Comparison of ENCODE assay signal across 9 mouse cellular contexts in the genomic region with DNA sequence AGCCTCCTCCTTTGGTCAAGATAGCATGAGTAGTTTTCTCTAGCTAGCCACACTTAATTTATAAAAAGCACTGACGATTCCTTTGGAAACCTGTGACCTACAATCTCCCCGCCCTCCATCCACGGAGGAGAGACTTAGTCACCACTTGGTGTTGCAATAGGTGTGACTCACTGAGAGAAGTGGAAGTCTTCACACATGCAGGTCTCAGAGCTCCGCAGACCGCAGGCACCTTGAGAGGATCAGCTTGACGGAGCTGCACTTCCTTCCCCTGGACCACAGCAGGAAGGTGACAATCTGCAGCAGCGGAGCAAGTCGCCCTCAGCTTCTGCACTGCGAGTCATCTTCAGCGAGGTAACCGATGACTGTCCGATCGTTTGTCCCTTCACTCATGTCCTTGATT. TPM values are rescaled to one million over a fixed set of nuclear protein-coding genes. Genes with fewer than 3 reads are reported as not detected.
DNase-seq lines count a peak whose midpoint lies in the region; ATAC-seq lines count a peak whose summit lies in the region.
"Had no signal": no experiment of that assay in that cellular context is flagged by ENCODE, and none has a peak within 500 bp of the region (broad histone marks: within the 10 kb centered on the region; RNA-seq: fewer than 3 reads in every experiment).

A gene (plus strand): TSS at position 165 of the 400 bp plus-strand sequence.

- H3K4me2 ChIP-seq in forebrain, embryonic 13.5 days: no peak within 1 kb of the TSS
- H3K4me2 ChIP-seq in hindbrain, embryonic 12.5 days (replicated peaks): no peak within 1 kb of the TSS

- no peaks in the 10 kb centered on the region for H3K36me3 ChIP-seq in forebrain, embryonic 13.5 days (ENCODE audit: poor library complexity, severe bottlenecking)
- no peaks in the 10 kb centered on the region for H3K36me3 ChIP-seq in hindbrain, embryonic 12.5 days

- WGBS in forebrain, embryonic 13.5 days: 89% methylated on average over 13 of the region's 13 CpGs
- 80% methylated on average over 13 of the region's 13 CpGs for WGBS in hindbrain, embryonic 12.5 days

- H3K4me1 ChIP-seq in forebrain, embryonic 13.5 days: no peaks in the 10 kb centered on the region
- no peaks in the 10 kb centered on the region for H3K4me1 ChIP-seq in hindbrain, embryonic 12.5 days

- H3K9ac ChIP-seq in forebrain, embryonic 13.5 days: no peak within 1 kb of the TSS
- H3K9ac ChIP-seq in hindbrain, embryonic 12.5 days: no peak within 1 kb of the TSS

- no peaks in the 10 kb centered on the region for H3K27me3 ChIP-seq in forebrain, embryonic 13.5 days
- H3K27me3 ChIP-seq in hindbrain, embryonic 12.5 days: no peaks in the 10 kb centered on the region

- H3K4me3 ChIP-seq in forebrain, embryonic 13.5 days: no peak within 1 kb of the TSS
- H3K4me3 ChIP-seq in hindbrain, embryonic 12.5 days: no peak within 1 kb of the TSS

- no peak within 1 kb of the TSS for H3K27ac ChIP-seq in forebrain, embryonic 13.5 days
- H3K27ac ChIP-seq in hindbrain, embryonic 12.5 days: no peak within 1 kb of the TSS

- peak; percentile 96 for ATAC-seq in megakaryocyte progenitor cell, adult 5-6 weeks (replicated peaks; ENCODE audit: poor library complexity)
- ATAC-seq in forebrain, embryonic 13.5 days: no peak
- ATAC-seq in hindbrain, embryonic 12.5 days (ENCODE audit: low FRiP score): no peak

- peak; percentile 99 for DNase-seq in 416B (ENCODE audit: low read depth)
- DNase-seq in CD4-positive, CD25-positive, alpha-beta regulatory T cell, adult 2 months (ENCODE audit: low read depth, low spot score): peak; percentile 46
- DNase-seq in induced T-regulatory cell, adult 2 months (ENCODE audit: low read depth): peak; percentile 69
- DNase-seq in cerebellum, adult 11-12 months: no peak
- no peak for DNase-seq in cerebellum, postnatal 10 days

- H3K9me3 ChIP-seq in forebrain, embryonic 13.5 days (replicated peaks): no peaks in the 10 kb centered on the region
- H3K9me3 ChIP-seq in hindbrain, embryonic 12.5 days (replicated peaks): no peaks in the 10 kb centered on the region

RNA-seq across cellular contexts. Expression of the gene that starts here (rescaled TPM):
- total RNA-seq in megakaryocyte progenitor cell, adult 5-6 weeks (2015): 0.69 and 1.3 TPM in 2 replicates
- total RNA-seq in megakaryocyte progenitor cell, adult 5-6 weeks (2017): 0.58 and 1.2 TPM in 2 replicates
- not detected in 2 replicates for polyA plus RNA-seq in forebrain, embryonic 13.5 days (2015; fragmentation: Nextera tagmentation; extraction: Ambion mirVana)
- not detected in 2 replicates for polyA plus RNA-seq in hindbrain, embryonic 12.5 days (2016; fragmentation: Nextera tagmentation; extraction: Ambion mirVana)
- polyA plus RNA-seq: heart, embryonic 14.5 days had no signal

Comparison
In these comparisons a context has a peak if more than half of its experiments do, and no peak if none do; other contexts are left out.
1. DNase-seq: peak in 416B (single experiment), CD4-positive, CD25-positive, alpha-beta regulatory T cell, adult 2 months (single experiment) and induced T-regulatory cell, adult 2 months (single experiment); none in cerebellum, adult 11-12 months (single experiment) and cerebellum, postnatal 10 days (0 of 2).